Mouse (Mus musculus) megakaryocyte, adult 5-6 weeks (primary cell): ENCODE measurements around the gene Nat8l. TPM values are rescaled to one million over a fixed set of nuclear protein-coding genes. Genes with fewer than 3 reads are reported as not detected.
"Not testable (repeated sequence)": the region's sequence is repeated elsewhere in the genome, so short reads cannot be mapped to it uniquely, and the experiment has no call there.

ENCODE experiments used
- ATAC-seq: 2 replicates; pipeline ENCODE4 v1.8.0; 2016; ENCODE audit warnings: mild to moderate bottlenecking, inconsistent platforms; ENCODE audit not compliant: poor library complexity, severe bottlenecking
- total RNA-seq, 2 experiments: library from RNA; stranded (forward) in 1 of 2; stranded (reverse) in 1 of 2; fragments of 153-499, 151-499 nt in 1 of 2; fragments of 221-1000, 200-1000 nt in 1 of 2; gene quantifications; 2 replicates each; pipeline versions ENCODE4 v1.2.3 to v1.2.4; 2015 to 2017

Gene Nat8l
- total RNA-seq (2015) (4.9 and 6.3 TPM in 2 replicates), total RNA-seq (2017) (6.7 and 8.4 TPM in 2 replicates)

GRCm38 (mm10) chr5:33995843-33996693 lies at the start of gene Nat8l:
Gene Nat8l (plus strand): TSS chr5:33995984.
- ATAC-seq, result peak; percentile 82

- not testable (repeated sequence) for ATAC-seq
Observed at GRCm38 (mm10) chr5:33947035-33947434, 48.7 kb upstream of the Nat8l start.

DNA sequence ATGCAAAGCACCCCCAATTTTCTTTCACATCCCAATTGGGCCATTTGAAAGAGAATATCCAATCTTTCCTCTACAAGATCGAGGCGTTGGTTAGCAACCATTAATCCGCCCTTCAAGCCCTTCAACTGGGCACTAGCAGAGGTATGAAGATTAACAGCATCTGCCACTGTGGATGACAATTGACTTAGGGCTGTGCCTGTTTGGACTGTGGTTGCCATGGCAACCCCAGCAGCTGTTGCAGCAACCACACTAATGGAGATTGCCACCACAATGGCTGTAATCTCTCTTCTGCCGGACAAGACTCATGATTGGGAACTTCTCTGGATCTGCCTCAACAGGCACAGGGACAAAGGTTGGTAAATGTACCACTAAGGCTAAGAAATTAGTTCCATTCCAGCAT lies 47.5 kb upstream of the Nat8l start:
- ATAC-seq, result no peak

GRCm38 (mm10) chr5:33953471-33954185 lies 42.2 kb upstream of the Nat8l start:
- no peak for ATAC-seq

- ATAC-seq, result peak; percentile 97
Observed at GRCm38 (mm10) chr5:33954354-33954753, 41.4 kb upstream of the Nat8l start.

GRCm38 (mm10) chr5:33955868-33956267 lies 39.9 kb upstream of the Nat8l start:
- no peak for ATAC-seq

- no peak for ATAC-seq
Observed at GRCm38 (mm10) chr5:33959382-33959781, 36.4 kb upstream of the Nat8l start.

- no peak for ATAC-seq
Observed at GRCm38 (mm10) chr5:33974736-33975135, 21.0 kb upstream of the Nat8l start.

DNA sequence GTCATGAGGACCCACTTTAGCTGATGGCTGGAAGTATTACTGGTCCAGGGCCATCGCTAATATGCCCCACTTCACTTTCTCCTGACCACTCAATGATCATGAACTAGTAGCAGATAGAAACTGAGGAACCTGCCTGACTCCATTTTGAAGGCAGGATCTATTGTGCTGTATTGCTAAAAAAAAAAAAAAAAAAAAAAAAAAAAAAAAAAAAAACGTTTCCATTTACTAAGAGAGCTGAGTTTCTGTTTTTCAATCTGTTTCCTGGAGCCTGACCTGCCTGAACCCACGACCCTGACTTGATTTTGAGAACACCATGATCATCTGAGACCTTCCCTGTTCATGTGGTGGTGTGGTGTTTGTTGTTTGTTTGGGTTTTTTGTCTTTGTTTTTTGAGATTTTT lies 19.5 kb upstream of the Nat8l start:
- no peak for ATAC-seq

DNA sequence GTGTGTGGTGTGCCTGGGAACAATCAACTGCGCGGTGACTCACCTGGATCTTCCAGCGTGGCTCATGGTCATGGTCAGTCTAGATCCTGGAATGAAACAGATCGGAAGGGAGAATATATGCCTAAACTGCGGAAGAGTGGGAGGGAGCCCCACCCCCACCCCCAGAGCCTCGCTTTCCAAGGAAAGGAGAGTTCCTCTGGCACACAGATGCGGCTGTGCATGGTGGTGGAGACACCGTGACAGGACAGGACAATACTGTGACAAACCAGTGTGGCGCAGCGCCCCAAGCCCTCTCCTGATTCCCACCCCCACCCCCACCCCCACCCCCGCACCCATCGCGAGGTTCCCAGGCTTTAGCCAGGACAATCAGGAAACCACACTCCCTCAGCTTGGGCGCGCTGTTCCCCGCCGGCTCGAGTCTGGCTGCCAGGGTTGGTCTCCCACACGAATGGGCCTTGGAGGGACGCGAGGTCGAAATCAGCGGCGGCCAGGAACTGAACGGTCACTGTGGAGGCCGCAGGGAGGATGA lies 13.0 kb upstream of the Nat8l start:
- peak; percentile 10; the same call in 1 of the 2 replicates for ATAC-seq

DNA sequence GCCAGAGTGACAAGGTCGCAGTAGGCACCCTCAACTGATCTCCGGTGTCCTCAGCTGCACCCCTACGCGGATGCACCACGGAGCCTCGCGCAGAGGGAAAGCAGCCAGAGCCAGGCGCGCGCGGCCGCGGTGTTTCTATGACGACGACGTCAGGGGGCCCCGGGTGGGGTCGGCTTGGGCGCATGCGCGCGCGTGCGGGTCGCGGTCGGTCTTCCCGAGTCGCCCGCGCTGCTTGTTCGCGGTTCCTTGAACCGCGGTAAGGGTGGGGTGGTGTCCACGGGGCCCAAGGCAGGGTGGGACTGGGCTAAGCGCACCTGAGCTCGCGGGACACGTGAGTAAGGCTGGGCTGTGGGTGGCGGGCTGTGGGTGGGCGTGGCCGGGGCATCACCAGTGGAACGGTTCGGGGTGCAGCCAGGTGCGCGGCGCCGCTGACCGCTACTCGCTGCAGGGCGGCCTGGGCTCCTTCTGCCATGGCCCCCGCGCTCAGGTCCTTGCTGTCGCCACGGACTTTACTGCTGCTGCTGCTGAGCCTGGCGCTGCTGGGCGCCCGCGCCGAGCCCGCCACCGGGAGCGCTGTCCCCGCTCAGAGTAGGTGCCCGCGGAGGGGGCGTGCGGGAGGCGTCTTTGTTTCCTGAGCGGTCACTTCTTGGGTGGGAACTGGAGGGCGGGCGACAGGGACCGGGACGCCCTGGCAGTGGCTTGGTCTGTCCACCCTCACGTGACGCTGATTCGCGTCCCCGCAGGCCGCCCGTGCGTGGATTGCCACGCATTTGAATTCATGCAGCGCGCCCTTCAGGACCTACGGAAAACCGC lies 12.3 kb upstream of the Nat8l start, which contains the start of gene Gm1673:
Gm1673 (plus strand) TSS at position 125 of the 813 bp plus-strand sequence.
- ATAC-seq, result peak; percentile 71

- ATAC-seq, result peak; percentile 33
Observed at GRCm38 (mm10) chr5:33994671-33995625, 836 bp upstream of the Nat8l start.

DNA sequence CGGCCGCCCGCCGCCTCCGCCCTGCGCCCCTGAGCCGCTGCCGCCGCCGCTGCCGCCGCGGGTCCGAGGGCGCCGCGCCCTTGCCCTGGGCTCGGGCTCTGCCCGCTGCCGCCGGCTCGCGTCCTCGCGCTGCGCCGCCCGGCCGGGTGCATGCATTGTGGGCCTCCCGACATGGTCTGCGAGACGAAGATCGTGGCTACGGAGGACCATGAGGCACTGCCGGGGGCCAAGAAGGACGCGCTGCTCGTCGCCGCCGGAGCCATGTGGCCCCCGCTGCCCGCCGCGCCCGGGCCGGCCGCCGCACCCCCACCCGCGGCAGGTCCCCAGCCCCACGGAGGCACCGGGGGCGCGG lies 886 bp downstream of the Nat8l start:
- no peak for ATAC-seq

DNA sequence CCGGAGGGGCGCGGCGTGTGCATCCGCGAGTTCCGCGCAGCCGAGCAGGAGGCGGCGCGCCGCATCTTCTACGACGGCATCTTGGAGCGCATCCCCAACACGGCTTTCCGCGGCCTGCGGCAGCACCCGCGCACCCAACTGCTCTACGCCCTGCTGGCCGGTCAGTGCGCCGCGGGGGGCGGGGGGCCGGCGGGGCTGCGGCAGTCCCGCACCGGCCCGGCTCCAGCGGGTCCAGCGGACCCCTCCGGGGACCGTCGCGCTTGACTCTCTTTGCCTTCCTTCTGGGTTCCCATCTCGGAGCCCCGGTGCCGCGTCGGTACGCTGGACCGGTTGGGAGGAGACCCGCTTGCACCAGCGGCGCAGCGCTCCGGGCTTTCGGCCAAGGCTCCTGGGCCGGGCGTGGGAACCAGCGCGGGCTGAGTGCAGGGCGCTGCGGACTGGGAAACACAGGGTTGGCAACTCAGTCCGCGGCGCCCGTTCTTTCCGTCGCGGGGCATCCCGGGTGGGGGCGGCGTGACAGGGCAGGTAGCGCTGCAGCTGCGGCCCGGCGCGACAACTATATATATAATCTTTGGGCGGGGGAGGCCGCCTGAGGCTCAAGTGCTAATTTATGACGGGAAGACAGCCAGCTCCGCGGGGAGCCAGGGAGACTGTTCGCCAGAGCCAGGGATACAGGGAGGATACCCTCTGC lies 1.4 kb downstream of the Nat8l start:
- ATAC-seq, result no peak

DNA sequence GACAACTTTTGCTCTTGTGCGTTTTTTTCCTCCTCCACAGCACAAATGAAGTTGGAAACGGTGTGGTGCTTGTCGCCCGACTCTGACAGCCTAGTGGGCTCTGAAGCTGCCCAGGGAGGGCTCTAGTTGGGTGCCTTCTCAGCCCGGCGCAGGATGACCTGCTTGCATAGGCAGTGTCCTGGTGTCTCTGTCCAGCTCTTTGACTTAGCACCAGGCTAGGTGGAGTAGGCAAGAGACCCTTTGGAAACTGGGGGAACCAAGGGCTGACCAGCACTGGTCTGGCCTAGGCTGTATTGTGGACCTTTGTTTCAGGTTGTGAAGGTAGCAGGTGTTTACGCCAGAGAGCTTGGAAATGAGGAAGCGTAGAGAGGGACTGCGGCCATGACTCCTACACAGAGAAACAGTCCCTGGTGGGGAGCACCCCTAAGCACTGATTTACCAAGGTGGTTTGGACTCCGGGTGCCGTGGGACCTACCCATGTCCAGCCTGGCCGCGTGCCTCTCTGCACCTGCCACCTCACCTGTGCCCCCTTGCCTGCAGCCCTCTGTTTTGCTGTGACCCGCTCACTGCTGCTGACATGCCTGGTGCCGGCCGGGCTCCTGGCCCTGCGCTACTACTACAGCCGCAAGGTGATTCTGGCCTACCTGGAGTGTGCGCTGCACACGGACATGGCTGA lies 2.2 kb downstream of the Nat8l start:
- no peak for ATAC-seq

DNA sequence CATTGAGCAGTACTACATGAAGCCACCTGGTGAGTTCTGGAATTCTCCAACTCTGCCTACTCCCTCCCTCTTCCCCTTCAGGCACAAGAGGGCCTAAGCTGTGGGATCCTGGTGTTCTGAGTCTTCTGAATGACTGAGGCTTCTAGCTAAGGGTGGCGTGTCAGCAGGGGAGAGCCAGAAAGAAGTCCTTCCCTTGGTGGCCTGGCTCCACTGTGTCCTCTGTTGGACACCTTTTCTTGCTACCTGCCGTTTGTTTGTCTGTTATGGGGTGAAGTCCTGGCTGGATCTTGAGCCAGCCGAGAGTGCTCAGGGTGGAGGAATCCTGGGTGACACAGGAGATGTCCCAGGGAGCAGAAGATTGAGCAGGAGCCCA lies 2.7 kb downstream of the Nat8l start:
- no peak for ATAC-seq

- ATAC-seq, result no peak
Observed at GRCm38 (mm10) chr5:33999466-34000090, 3.8 kb downstream of the Nat8l start.

- no peak for ATAC-seq
Observed at GRCm38 (mm10) chr5:34000809-34001208, 5.0 kb downstream of the Nat8l start.
